Mouse (Mus musculus) gastrocnemius, adult 2 months (tissue): ENCODE data around the gene Gse1. TPM values are rescaled to one million over a fixed set of nuclear protein-coding genes. Genes with fewer than 3 reads are reported as not detected.

ENCODE experiments used
- DNase-seq: peaks from one replicate; pipeline ENCODE4 v3.0.0; 2022
- H3K27ac ChIP-seq: fragments of 200-600 bp; 2 replicates; pipeline ENCODE4 v1.8.1; 2022; ENCODE audit warnings: mild to moderate bottlenecking
- H3K4me3 ChIP-seq: fragments of 200-600 bp; 2 replicates; pipeline ENCODE4 v1.8.1; 2022; ENCODE audit warnings: mild to moderate bottlenecking, moderate library complexity
- CTCF ChIP-seq: fragments of 200-600 bp; IDR thresholded peaks from 2 replicates; pipeline ENCODE4 v1.8.1; 2022; ENCODE audit warnings: antibody characterized with exemption, mild to moderate bottlenecking, moderate library complexity
- intact Hi-C: fragments of 180-260 bp; cut with DNase I; formaldehyde crosslinking; loops from one replicate; pipeline ENCODE4 v1.15.1; 2025
- total RNA-seq, 2 experiments: library from RNA; stranded (reverse); gene quantifications; 2 replicates each; pipeline ENCODE4 v1.2.3; 2021

The Gse1 gene
- total RNA-seq, 2 experiments from 2014 or later, result 26.5 to 37.3 TPM

DNA sequence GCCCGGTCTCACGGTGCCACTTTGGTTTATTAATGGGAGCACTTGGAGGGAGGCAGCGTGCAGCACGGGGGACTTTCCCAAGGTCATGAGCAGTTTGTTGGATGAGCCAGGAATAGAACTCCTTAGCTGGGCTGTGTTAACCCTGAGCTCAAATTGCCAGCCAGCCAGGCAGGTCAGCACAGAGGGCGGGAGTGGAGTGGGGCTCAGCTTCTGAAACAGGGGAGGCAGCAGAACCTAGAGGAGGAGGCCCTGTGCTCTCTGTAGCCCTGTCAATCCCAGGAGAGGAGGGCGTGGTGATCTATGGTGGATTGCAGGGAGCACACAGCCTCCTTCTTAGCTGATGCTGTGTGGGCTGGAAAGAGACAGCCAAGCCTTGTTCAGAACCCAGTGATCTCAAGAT, 297.6 kb downstream of the Gse1 start:
- intact Hi-C loops, result no loop called here
- DNase-seq, result peak; percentile 77
- no peak overlapping the region for H3K4me3 ChIP-seq
- peak overlapping the region; percentile 73 for H3K27ac ChIP-seq
- no peak for TF ChIP-seq CTCF

DNA sequence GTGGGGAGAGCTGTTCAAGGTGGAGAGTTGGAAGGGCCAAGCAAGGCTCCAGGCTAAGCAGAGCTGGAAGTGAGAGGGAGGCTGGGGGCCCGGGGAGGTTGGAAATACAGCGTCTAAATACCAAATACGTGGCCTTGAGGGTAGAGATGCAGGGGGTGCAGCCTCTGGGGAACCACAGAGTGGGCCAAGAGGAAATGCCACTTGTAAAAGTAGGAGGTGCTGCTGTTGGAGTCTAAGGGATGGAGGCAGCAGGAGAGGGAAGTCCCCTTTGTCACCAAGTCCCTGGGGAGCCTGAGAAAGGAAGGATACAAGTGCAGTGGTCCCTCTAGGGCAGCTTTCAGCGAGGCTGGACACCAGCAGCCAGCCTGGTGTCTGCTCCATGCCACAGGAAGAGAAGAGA, 298.3 kb downstream of the Gse1 start:
- Histone ChIP-seq H3K27ac (peak overlapping the region; percentile 46), H3K4me3 (no peak overlapping the region)
- DNase-seq, result no peak
- TF ChIP-seq CTCF, result no peak
- intact Hi-C loops, result no loop called here

DNA sequence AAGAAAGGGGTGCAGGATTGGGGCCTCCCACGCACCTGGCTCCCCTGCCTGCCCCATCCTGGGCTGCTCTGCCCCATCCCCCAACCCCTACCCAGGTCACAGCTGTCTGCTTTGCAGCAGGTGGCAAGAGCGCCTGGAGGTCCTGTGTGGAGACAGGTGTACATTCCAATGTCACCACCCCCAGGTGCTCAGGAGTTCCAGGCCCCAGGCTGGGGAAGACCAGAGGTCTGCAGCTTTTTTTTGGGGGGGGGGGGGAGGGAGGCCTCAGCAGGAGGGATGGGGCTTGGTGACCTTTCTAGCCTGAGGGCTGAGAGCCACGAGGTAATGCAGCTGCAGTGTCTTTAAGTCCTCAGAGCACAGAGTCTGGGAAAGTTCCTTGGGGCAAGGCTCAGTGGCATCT, 300.1 kb downstream of the Gse1 start:
- no peak overlapping the region; the same call in 1 of the 2 replicates for H3K27ac ChIP-seq
- intact Hi-C loops, result no loop called here
- TF ChIP-seq CTCF, result no peak
- H3K4me3 ChIP-seq, result no peak overlapping the region
- no peak for DNase-seq

GRCm38 (mm10) chr8:120529226-120529625, 301.0 kb downstream of the Gse1 start:
- H3K4me3 ChIP-seq, result no peak overlapping the region
- no peak for DNase-seq
- intact Hi-C loops, result no loop called here
- no peak overlapping the region for H3K27ac ChIP-seq
- TF ChIP-seq CTCF, result no peak

- no peak for DNase-seq
- no peak for TF ChIP-seq CTCF
- H3K27ac ChIP-seq, result peak overlapping the region; percentile 75
- intact Hi-C loops, result loop anchor here (5.0 kb wide), 1 partner anchor 39 kb away; no protein-coding TSS in a partner anchor
- no peak overlapping the region for H3K4me3 ChIP-seq
Measured at GRCm38 (mm10) chr8:120530954-120531656, 302.8 kb downstream of the Gse1 start.

- TF ChIP-seq CTCF, result no peak
- DNase-seq, result peak; percentile 73
- H3K27ac ChIP-seq, result peak overlapping the region; percentile 68
- intact Hi-C loops, result loop anchor here (5.0 kb wide), 1 partner anchor 40 kb away; no protein-coding TSS in a partner anchor
- no peak overlapping the region for H3K4me3 ChIP-seq
Measured at GRCm38 (mm10) chr8:120531775-120532516, 303.7 kb downstream of the Gse1 start.

GRCm38 (mm10) chr8:120532517-120533215, 304.4 kb downstream of the Gse1 start:
- no peak for TF ChIP-seq CTCF
- H3K27ac ChIP-seq, result peak overlapping the region; percentile 68; the same call in 1 of the 2 replicates
- intact Hi-C loops, result loop anchor here (5.0 kb wide), 1 partner anchor 40 kb away; no protein-coding TSS in a partner anchor
- H3K4me3 ChIP-seq, result no peak overlapping the region
- no peak for DNase-seq

DNA sequence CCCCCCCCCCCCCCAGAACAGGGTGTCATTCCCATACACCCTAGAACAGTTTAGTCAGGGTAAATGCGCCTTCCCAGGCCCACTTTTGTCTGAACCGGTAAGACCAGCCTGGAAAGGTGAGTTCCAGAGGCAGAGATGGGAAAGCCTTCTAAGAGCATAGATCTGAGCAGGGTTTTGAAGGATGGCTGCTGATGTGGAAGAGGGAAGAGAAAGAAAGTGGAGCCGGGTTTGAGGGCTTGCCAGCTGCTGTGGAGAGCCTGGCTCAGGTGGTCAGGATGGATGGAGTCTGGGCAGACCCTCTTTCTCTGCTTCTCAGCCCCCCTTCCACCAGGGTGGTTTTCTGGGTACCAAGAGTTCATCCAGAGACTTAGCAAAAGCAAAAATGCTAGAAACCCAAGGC, 305.1 kb downstream of the Gse1 start:
- TF ChIP-seq CTCF, result no peak
- Histone ChIP-seq H3K27ac (no peak overlapping the region), H3K4me3 (no peak overlapping the region)
- DNase-seq, result no peak
- intact Hi-C loops, result loop anchor here (5.0 kb wide), 1 partner anchor 41 kb away; no protein-coding TSS in a partner anchor

GRCm38 (mm10) chr8:120534080-120534479, 305.8 kb downstream of the Gse1 start:
- no peak for TF ChIP-seq CTCF
- intact Hi-C loops, result loop anchor here (5.0 kb wide), 1 partner anchor 42 kb away; no protein-coding TSS in a partner anchor
- Histone ChIP-seq H3K27ac (peak overlapping the region; percentile 40; the same call in 1 of the 2 replicates), H3K4me3 (no peak overlapping the region)
- DNase-seq, result no peak

GRCm38 (mm10) chr8:120534504-120535368, 306.5 kb downstream of the Gse1 start:
- intact Hi-C loops, result loop anchor here (1.0 to 5.0 kb wide), 5 partner anchors 32 to 212 kb away; no protein-coding TSS in a partner anchor
- no peak; the same call in 1 of the 2 replicates for TF ChIP-seq CTCF
- no peak overlapping the region; the same call in 1 of the 2 replicates for H3K27ac ChIP-seq
- DNase-seq, result peak; percentile 91
- H3K4me3 ChIP-seq, result no peak overlapping the region

GRCm38 (mm10) chr8:120535452-120536305, 307.4 kb downstream of the Gse1 start:
- no peak for TF ChIP-seq CTCF
- H3K27ac ChIP-seq, result peak overlapping the region; percentile 97
- H3K4me3 ChIP-seq, result peak overlapping the region; percentile 86
- peak; percentile 90 for DNase-seq
- intact Hi-C loops, result loop anchor here (1.0 to 5.0 kb wide), 4 partner anchors 33 to 213 kb away; no protein-coding TSS in a partner anchor
